In genomic region chr5:147155449-147156133, GRCm38 (mm10) we compare ENCODE assay signal across 10 mouse cellular contexts. TPM values are rescaled to one million over a fixed set of nuclear protein-coding genes. Genes with fewer than 3 reads are reported as not detected.
DNase-seq lines count a peak whose midpoint lies in the region; ATAC-seq lines count a peak whose summit lies in the region.
"Had no signal": no experiment of that assay in that cellular context is flagged by ENCODE, and none has a peak within 500 bp of the region (broad histone marks: within the 10 kb centered on the region; RNA-seq: fewer than 3 reads in every experiment).

No protein-coding gene starts in this region.

- H3K36me3 ChIP-seq in hindbrain, embryonic 13.5 days = no peaks in the 10 kb centered on the region
- no peaks in the 10 kb centered on the region for H3K36me3 ChIP-seq in neural tube, embryonic 11.5 days (ENCODE audit: control insufficient read depth, insufficient read depth, low read length)
- H3K36me3 ChIP-seq: limb, embryonic 13.5 days had no signal

- peak; percentile 93 for ATAC-seq in hindbrain, embryonic 13.5 days (ENCODE audit: low FRiP score)
- peak; percentile 94 for ATAC-seq in neural tube, embryonic 11.5 days (ENCODE audit: insufficient read depth, low FRiP score, low TSS enrichment)

- peaks cover 68% of the 10 kb centered on the region for H3K27me3 ChIP-seq in hindbrain, embryonic 13.5 days
- peaks cover 14% of the 10 kb centered on the region for H3K27me3 ChIP-seq in neural tube, embryonic 11.5 days (ENCODE audit: control insufficient read depth, insufficient read depth, low read length)

- no peak overlapping the region for H3K9ac ChIP-seq in hindbrain, embryonic 13.5 days
- H3K9ac ChIP-seq in neural tube, embryonic 11.5 days (ENCODE audit: low read length) = no peak overlapping the region
- H3K9ac ChIP-seq: limb, embryonic 13.5 days had no signal

- 2% methylated on average over 13 of the region's 13 CpGs for WGBS in hindbrain, embryonic 13.5 days
- 3% methylated on average over 13 of the region's 13 CpGs for WGBS in neural tube, embryonic 11.5 days

- H3K4me2 ChIP-seq in hindbrain, embryonic 13.5 days = peak overlapping the region; percentile 32
- peak overlapping the region; percentile 21 for H3K4me2 ChIP-seq in neural tube, embryonic 11.5 days (ENCODE audit: low read depth)
- H3K4me2 ChIP-seq: limb, embryonic 13.5 days had no signal

- H3K27ac ChIP-seq in hindbrain, embryonic 13.5 days = 0 out of 2 replicates have a peak overlapping the region, but pooled peaks have one; percentile 40
- peak overlapping the region; percentile 69; the same call in 1 of the 2 replicates for H3K27ac ChIP-seq in neural tube, embryonic 11.5 days (ENCODE audit: low read depth, low read length)
- H3K27ac ChIP-seq: limb, embryonic 13.5 days had no signal

- DNase-seq in layer of hippocampus, adult 9-11 months = peak; percentile 8
- no peak for DNase-seq in layer of hippocampus, adult 11-12 months (ENCODE audit: low spot score)
- peak; percentile 81 for DNase-seq in embryo, embryonic 11 days
- DNase-seq in neural tube, embryonic 11.5 days (ENCODE audit: low spot score) = peak; percentile 80
- no peak for DNase-seq in spleen, postnatal 10 days (ENCODE audit: low spot score in 2 of 2)
- no peak for DNase-seq in lung, postnatal 14 days
- no peak for DNase-seq in heart, adult 9 months (ENCODE audit: low spot score in 2 of 2)
- DNase-seq: heart, postnatal 4 days had no signal

- H3K4me3 ChIP-seq in hindbrain, embryonic 13.5 days = no peak overlapping the region
- H3K4me3 ChIP-seq in neural tube, embryonic 11.5 days (ENCODE audit: low read depth, low read length) = no peak overlapping the region
- H3K4me3 ChIP-seq: limb, embryonic 13.5 days had no signal

- H3K4me1 ChIP-seq in hindbrain, embryonic 13.5 days (replicated peaks) = peaks cover 23% of the 10 kb centered on the region
- peaks cover 16% of the 10 kb centered on the region for H3K4me1 ChIP-seq in neural tube, embryonic 11.5 days (ENCODE audit: control insufficient read depth, insufficient read depth, low read length)

- no peaks in the 10 kb centered on the region for H3K9me3 ChIP-seq in hindbrain, embryonic 13.5 days
- no peaks in the 10 kb centered on the region for H3K9me3 ChIP-seq in neural tube, embryonic 11.5 days (ENCODE audit: control insufficient read depth, low read length)
- H3K9me3 ChIP-seq: limb, embryonic 13.5 days had no signal

RNA-seq across cellular contexts. Expression of gene Gsx1, which starts 32.9 kb away (rescaled TPM):
- polyA plus RNA-seq in hindbrain, embryonic 13.5 days (2015; fragmentation: Nextera tagmentation; extraction: Ambion mirVana) = 5.8 and 7.2 TPM in 2 replicates
- polyA plus RNA-seq in neural tube, embryonic 11.5 days (2014; fragmentation: Nextera tagmentation; extraction: Ambion mirVana) = 11.3 and 12.8 TPM in 2 replicates
- polyA plus RNA-seq: limb, embryonic 13.5 days had no signal

Comparison
In these comparisons a context has a peak if more than half of its experiments do, and no peak if none do; other contexts are left out.
1. DNase-seq: peak in layer of hippocampus, adult 9-11 months (single experiment), embryo, embryonic 11 days (single experiment) and neural tube, embryonic 11.5 days (single experiment); none in layer of hippocampus, adult 11-12 months (single experiment), spleen, postnatal 10 days (0 of 2), lung, postnatal 14 days (single experiment) and heart, adult 9 months (0 of 2).